Mouse (Mus musculus) lung, adult 2 months (tissue): ENCODE measurements at regions not wholly inside any gene's neighbourhood (a gene's known extent, or its start where the extent isn't known, plus 50 kb on each side); places are given as distances from the start of the nearest gene placed in this dataset.

Experiments
- CTCF ChIP-seq: fragments of 200-500 bp; IDR thresholded peaks from 2 replicates; pipeline ENCODE4 v1.5.1; 2011; ENCODE audit warnings: mild to moderate bottlenecking, low read length, control low read depth; ENCODE audit not compliant: insufficient read depth
- POLR2A ChIP-seq: fragments of 200-500 bp; IDR thresholded peaks from 2 replicates; pipeline ENCODE4 v1.6.1; 2011; ENCODE audit warnings: low read depth, mild to moderate bottlenecking, control low read depth, low read length, borderline replicate concordance; ENCODE audit errors: extremely low read depth

DNA sequence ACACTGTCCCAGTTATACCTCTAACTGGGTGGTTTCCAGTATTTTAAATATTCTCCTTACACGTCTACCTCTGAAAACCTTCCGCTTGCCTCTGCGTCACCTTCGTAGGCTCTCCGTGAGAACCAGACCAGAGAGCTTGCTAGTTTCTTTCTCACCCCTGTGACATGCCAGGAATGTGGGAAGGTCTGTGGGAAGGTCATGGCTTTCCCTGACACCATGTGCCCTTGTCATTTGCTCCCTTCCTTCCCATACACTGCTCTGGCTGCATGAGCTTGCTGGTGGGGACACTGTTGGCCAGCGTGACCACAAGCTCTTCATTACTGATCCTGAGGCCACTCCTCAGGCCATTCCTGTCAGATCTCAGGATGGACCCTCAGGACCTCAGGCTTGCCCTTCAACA, 66.5 kb upstream of the Slc38a4 start:
- TF ChIP-seq CTCF (no peak), POLR2A (no peak)
